Mouse (Mus musculus): ENCODE results near the gene Gm49325.

DNA sequence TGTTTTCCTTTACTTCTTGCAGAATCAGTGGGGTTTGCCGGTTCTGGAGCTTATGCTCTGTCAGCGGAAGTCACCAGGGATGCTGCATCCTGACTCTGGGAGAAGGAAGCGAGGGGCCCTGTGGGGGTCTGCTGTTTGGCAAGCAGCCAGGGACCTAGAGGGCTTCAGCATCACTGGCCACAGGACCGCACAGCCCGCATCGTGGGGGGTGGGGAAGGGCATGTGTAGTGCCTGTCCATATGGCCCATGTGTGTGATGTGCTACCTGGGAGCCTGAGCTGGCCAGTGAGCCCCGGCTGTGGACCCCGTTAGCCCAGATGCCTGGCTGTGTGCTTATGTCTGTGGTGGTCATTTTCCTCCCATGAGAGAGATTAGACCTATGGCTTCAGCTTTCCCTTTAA is 16.2 kb upstream of the Gm49325 start:
- TF ChIP-seq CTCF (IDR thresholded peaks at IDR 0.05; ENCODE audit: borderline replicate concordance, insufficient read depth, low read length) (no peak), POLR2A (IDR thresholded peaks at IDR 0.05; ENCODE audit: low read depth, low read length) (no peak)
